Mouse (Mus musculus): ENCODE data around the gene Ccdc102a. TPM values are rescaled to one million over a fixed set of nuclear protein-coding genes. Genes with fewer than 3 reads are reported as not detected.
A peak's percentile ranks its signal among the peaks of the same experiment; 100 is the strongest.

The Ccdc102a gene
- total RNA-seq, 2 experiments from 2014 or later: 1.5 to 1.7 TPM

DNA sequence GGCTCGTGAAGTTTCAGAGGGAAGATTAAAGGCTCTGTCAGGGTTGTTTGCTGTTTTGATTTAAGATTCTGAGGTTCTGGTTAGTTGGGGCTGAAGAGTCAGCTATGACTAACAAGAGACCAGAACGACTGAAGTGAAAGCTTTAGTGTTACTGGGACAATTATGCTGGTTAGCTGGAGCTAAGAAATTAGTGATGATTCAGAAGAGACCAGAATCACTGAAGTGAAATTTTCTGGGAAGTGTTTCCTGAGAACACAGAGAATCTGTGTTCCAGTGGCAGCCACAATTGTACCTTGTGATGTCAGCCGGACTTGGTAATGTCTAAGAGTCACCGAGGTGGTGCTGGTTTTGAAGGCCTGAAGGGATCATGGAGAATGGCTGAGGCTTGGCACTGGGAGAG is 37.2 kb downstream of the Ccdc102a start:
- no peak for DNase-seq (ENCODE audit: low spot score in 2 of 2)
- intact Hi-C loops (cut with DNase I): no loop called here

GRCm38 (mm10) chr8:94876820-94877219 is 41.1 kb downstream of the Ccdc102a start:
- intact Hi-C loops (cut with DNase I): no loop called here
- no peak for DNase-seq (ENCODE audit: low spot score in 2 of 2)

- intact Hi-C loops (cut with DNase I): no loop called here
- DNase-seq (ENCODE audit: low spot score in 2 of 2): peak; percentile 61 to 74
These were observed 41.6 kb downstream of the Ccdc102a start, which contains the start of gene Dok4 for GRCm38 (mm10) chr8:94876197-94876730. TSS of gene Dok4 (minus strand) at chr8:94876330.

DNA sequence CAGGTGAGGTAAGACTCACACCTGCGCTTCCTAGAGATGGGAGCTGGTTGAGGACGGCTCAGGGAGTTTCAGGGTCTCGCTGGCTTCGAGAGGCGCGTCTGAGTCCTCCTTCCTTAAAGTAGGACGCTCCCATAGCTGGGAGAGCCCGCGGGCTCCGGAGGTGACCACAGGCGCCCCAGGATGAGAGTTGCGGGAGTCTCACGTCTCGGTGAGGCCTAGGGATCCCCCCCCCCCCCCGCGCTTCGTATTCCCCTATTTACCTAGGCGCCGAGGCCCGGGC is 42.1 kb downstream of the Ccdc102a start:
- intact Hi-C loops (cut with DNase I): no loop called here
- no peak for DNase-seq (ENCODE audit: low spot score in 2 of 2)

DNA sequence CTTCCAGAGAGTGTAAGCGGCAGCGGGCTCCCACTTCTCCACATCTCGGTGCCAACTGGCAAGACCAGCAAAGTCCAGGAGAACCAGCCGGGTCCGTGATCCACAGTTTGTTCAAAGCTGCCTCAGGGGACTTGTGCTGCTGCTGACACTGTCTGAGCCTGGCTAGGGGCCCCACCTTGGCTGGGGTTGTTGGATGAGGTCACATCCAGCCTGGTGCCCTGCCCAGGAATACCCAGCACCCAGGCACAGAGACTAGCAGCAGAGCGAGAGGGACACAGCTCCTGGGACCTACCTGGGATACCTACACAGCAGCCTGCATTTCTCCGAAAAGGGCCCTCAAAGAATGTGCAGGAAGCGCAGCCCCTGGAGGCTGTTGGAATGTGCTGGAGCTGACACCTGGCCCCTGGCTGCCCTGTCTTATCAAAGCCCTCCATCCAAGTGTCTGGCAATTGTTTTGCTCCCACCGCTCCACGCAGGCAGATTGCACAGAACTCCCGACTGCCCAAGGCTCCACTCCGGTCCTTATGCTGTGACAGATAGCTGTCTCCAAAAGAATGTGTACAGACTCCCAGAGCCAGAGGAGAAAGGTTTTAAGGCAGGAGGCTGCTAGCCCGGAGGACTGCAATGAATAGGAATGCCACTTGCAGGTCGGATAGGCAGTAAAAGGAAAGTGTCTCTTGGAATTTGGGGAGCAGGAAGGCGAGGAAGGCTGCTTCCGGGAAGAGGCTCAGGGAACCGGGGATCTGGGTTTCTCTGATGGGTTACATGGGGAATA is 42.6 kb downstream of the Ccdc102a start:
- DNase-seq (ENCODE audit: low spot score in 2 of 2): no peak
- intact Hi-C loops (cut with DNase I): no loop called here

GRCm38 (mm10) chr8:94874358-94874757 is 43.5 kb downstream of the Ccdc102a start:
- intact Hi-C loops (cut with DNase I): loop anchor here (1.0 to 5.0 kb wide), 2 partner anchors 35 to 128 kb away; no protein-coding TSS in a partner anchor
- DNase-seq (ENCODE audit: low spot score in 2 of 2): peak; percentile 62 to 71

DNA sequence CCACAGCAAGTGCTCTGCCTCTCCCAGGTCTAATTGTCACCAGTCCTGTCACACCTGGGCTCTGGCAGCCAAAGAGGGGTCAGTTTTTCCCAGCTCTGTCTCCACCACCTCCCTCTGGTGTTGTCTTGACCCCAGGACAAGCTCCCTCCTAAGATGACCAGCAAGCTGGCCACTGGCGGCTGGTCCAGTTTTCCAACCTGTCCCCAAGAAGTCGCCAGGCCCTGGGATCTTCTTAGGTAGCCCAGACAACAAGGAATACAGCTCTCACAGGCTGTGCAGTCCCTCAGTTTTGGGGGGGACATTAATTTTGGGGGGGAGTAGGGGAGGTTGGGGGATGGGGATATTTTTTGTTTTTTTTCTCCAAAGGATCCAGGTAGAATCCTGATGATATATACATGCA is 45.3 kb downstream of the Ccdc102a start:
- no peak for DNase-seq (ENCODE audit: low spot score in 2 of 2)
- intact Hi-C loops (cut with DNase I): loop anchor here (5.0 kb wide), 1 partner anchor 130 kb away; no protein-coding TSS in a partner anchor

- intact Hi-C loops (cut with DNase I): loop anchor here (5.0 kb wide), 1 partner anchor 130 kb away; no protein-coding TSS in a partner anchor
- DNase-seq (ENCODE audit: low spot score in 2 of 2): no peak
These were observed 45.7 kb downstream of the Ccdc102a start for GRCm38 (mm10) chr8:94872156-94872555.

GRCm38 (mm10) chr8:94871108-94871894 is 46.6 kb downstream of the Ccdc102a start:
- peak; percentile 70 to 88 for DNase-seq (ENCODE audit: low spot score in 2 of 2)
- intact Hi-C loops (cut with DNase I): loop anchor here (5.0 kb wide), 1 partner anchor 131 kb away; no protein-coding TSS in a partner anchor

DNA sequence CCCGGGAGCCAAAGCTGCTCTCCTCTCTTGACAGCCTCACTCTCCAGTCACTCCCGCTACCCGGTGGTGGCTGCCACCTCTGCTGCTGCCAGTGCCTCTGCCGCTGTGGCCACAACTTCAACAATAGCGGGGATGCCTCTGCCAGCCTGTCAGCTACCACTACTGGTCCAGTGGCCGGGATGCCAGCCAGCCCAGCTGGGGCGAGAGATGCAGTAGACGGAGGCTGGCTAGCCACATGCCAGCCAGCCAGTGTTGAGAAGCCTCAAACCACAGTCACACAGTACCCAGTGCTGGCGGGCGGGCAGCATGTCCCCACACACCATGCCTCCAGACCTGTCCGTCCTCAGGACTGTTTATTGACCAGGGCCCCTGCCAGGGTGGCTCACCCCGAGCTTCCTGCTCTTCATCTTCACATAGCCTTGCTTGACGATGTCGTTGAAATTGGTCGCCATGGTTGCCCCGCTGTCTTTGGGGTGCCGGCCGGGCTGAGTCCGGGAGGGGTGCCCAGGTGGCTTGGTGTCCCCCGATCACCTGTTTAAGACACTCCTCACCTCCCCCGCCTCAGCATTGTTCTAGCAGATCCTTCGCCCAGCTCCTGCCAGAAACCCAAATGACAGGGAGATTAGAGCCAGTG is 47.3 kb downstream of the Ccdc102a start:
- intact Hi-C loops (cut with DNase I): loop anchor here (5.0 kb wide), 1 partner anchor 132 kb away; no protein-coding TSS in a partner anchor
- peak; percentile 61 to 74 for DNase-seq (ENCODE audit: low spot score in 2 of 2)

- no peak for DNase-seq (ENCODE audit: low spot score in 2 of 2)
- intact Hi-C loops (cut with DNase I): loop anchor here (5.0 kb wide), 1 partner anchor 132 kb away; no protein-coding TSS in a partner anchor
These were observed 47.9 kb downstream of the Ccdc102a start for GRCm38 (mm10) chr8:94870003-94870402.

GRCm38 (mm10) chr8:94869146-94869545 is 48.8 kb downstream of the Ccdc102a start:
- no peak for DNase-seq (ENCODE audit: low spot score in 2 of 2)
- intact Hi-C loops (cut with DNase I): no loop called here

GRCm38 (mm10) chr8:94866921-94867320 is 51.0 kb downstream of the Ccdc102a start:
- DNase-seq (ENCODE audit: low spot score in 2 of 2): no peak
- intact Hi-C loops (cut with DNase I): no loop called here

DNA sequence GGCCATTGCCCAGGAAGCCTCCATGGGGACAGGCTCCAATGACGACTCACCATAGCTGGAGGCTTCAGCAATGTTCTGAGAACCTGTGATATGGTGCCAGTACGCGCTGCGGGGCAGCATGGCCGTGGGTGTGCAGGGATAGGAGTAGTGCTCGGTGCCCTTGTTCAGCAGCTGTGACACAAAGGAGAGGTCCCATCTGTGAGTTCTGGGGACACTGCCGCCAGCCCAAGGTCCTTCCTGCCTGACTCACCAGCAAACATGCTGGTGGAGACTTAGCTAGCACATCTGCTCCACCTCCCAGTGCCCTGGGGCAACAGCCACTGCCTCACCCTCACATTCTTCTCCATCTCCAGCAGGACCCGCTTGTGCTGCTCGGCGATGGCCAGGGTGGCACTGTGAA is 52.6 kb downstream of the Ccdc102a start:
- DNase-seq (ENCODE audit: low spot score in 2 of 2): no peak
- intact Hi-C loops (cut with DNase I): no loop called here

DNA sequence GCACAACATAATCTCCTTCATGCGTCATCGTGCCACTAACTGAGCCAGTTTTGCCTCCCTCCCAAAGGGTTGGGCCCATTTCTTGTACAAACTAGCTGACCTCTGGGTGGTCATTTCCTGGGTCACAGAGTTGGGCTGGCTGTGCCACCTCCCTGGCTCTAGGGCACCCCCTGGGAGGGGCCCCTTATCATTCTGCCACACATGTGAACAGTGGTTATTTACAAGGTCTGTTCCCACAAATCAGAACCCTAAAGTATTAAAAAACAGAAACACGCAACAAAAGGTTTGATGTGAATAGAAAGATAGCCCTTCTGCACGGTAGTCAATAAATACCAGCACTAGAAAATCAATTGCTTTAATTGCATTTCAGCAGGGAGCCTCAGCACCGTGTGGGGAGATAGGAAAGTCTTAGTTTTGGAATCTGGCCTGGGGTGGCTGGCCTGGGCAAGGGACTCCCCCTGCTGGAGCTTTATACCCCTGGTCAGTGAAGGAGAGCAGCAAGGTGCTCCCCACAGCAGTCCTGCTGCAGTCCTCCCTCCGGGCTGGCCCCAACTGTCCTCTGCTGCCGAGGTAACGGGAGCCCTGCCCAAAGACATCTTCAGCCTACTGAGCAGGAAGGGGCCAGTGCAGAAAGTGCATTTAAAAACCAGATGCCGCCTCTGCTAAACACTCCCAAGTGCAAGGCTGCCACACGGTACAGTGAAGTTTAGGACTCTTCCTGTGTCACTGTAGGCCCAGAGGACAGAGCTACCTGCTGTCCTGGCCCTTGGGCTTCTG is 53.8 kb downstream of the Ccdc102a start:
- intact Hi-C loops (cut with DNase I): no loop called here
- DNase-seq (ENCODE audit: low spot score in 2 of 2): no peak

DNA sequence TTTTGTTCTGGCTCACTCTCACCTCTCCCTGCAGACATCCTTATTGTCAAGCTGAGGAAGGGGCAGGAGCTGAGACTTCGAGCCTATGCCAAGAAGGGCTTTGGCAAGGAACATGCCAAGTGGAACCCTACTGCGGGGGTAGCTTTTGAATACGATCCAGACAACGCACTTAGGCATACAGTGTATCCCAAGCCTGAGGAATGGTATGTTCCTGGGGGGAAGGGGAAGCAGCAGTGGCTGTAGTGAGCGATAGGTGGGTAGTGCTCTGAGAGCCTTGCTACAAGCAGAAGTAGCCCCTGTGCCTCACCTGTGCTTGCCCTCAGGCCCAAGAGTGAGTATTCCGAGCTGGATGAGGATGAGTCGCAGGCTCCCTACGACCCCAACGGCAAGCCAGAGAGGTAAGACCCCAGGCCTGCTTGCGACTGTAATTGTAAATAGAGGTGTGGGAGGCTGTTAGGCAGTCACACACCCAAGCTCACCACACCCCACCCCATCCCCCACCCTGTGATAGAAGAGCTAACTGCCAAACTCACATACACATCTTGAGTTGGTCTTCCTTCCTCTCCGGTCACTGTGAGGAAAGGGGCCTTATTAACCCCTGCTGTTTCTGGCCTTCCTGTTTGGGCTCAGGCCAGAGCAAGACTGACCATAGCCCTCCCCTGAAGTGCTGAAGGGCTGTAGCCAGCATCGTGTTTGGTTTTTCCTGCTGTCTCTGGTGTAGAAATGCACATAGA is 55.2 kb downstream of the Ccdc102a start:
- intact Hi-C loops (cut with DNase I): no loop called here

DNA sequence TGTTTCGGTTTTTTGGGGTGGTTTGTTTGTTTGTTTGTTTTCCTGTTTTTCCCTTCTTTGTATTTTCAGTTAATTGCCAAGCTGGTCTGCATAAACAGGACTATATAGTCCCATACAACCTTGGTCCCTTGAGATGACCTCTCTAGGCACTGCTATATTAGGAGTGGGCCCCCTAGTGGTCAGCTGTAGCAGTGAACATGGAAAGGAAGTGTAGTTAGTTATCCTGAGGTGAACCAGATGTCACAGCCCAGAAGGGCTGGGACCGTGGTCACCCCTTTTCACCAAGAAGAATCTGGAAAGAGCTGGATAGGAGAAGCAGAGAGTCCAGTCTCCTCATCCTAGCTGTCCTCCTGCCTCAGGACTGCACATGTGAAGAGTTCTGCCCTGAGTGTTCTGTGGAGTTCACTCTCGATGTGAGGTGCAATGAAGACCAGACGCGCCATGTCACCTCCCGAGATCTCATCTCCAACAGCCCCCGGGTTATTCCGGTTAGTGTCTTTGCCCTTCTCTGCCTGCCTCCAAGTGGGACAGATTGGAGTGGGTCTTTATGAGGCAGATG is 56.5 kb downstream of the Ccdc102a start:
- peak in 1 of 2 experiments; percentile 48 for DNase-seq (ENCODE audit: low spot score in 2 of 2)
- intact Hi-C loops (cut with DNase I): no loop called here

More for the DNA sequence above, 55.2 kb downstream of the Ccdc102a start:
- peak in 1 of 2 experiments; percentile 36 for DNase-seq (ENCODE audit: low spot score in 2 of 2)
